Mouse (Mus musculus): ENCODE results near the gene Zfp14.

DNA sequence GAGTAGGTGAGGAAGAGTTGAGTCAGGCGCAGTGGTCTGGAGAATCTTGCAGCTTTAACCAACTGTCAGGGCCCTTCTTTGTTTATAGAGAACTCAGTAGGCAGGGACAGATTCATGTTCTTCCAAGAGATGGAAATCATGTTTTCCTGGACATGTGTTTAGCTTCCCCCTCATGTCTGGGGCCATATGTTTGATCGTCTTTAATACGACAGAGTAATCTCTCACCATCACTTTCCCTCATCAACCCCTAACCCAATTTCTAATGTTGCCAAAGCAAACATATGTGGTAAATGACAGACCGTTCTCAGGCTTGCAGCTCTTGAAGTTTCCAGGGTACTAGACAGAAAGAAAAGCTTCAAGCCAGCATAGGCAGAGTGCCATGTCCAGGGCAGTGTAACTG is 3.1 kb downstream of the Zfp14 start:
- TF ChIP-seq TAL1 (IDR thresholded peaks at IDR 0.05; ENCODE audit: low read length) (no peak), ELF1 (IDR thresholded peaks at IDR 0.05; ENCODE audit: low read depth, low read length) (no peak), POLR2A (IDR thresholded peaks at IDR 0.05; ENCODE audit: control insufficient read depth in 1 of 2, insufficient read depth in 1 of 2, low read depth in 1 of 2, low read length in 2 of 2, poor library complexity in 1 of 2) (no peak), CTCF (IDR thresholded peaks at IDR 0.05 in 2 of 3, conservative IDR thresholded peaks at IDR 0.05 in 1 of 3; ENCODE audit: control insufficient read depth in 1 of 3, insufficient read depth in 1 of 3, low read depth in 2 of 3, low read length in 3 of 3, poor library complexity in 1 of 3, severe bottlenecking in 1 of 3) (no peak), MEF2A (IDR thresholded peaks at IDR 0.05; ENCODE audit: extremely low read depth, insufficient replicate concordance, low read depth, low read length, poor library complexity, severe bottlenecking) (no peak), GATA1 (IDR thresholded peaks at IDR 0.05; ENCODE audit: low read depth, low read length) (no peak), ZNF384 (IDR thresholded peaks at IDR 0.05; ENCODE audit: low read depth, low read length) (no peak), NRF1 (IDR thresholded peaks at IDR 0.05; ENCODE audit: insufficient read depth, low read depth, low read length, poor library complexity, severe bottlenecking) (no peak), CHD1 (IDR thresholded peaks at IDR 0.05; ENCODE audit: low read depth, low read length) (no peak)

Data from MEL (cell line).